Mouse (Mus musculus): ENCODE results near the gene Cdc42ep2. TPM values are rescaled to one million over a fixed set of nuclear protein-coding genes. Genes with fewer than 3 reads are reported as not detected.

Cdc42ep2 gene
- total and polyA plus RNA-seq, 3 experiments = 0.76 to 2.2 (median 1.8) TPM

GRCm38 (mm10) chr19:5938516-5938915 lies 13.9 kb upstream of the Cdc42ep2 start:
- ATAC-seq (ENCODE audit: extremely low read depth, insufficient number of reproducible peaks, low FRiP score, poor library complexity, severe bottlenecking) (no peak), DNase-seq (ENCODE audit: low spot score) (no peak)
- Histone ChIP-seq H3K4me3 (ENCODE audit: low read depth, low read length) (no peak overlapping the region), H3K9me3 (replicated peaks) (no peaks in the 10 kb centered on the region), H3K4me1 (ENCODE audit: insufficient read depth, low read depth, low read length) (peaks cover 24% of the 10 kb centered on the region), H3K36me3 (replicated peaks) (peaks cover 60% of the 10 kb centered on the region), H3K27me3 (ENCODE audit: insufficient read depth, low read length) (peaks cover 19% of the 10 kb centered on the region)
- TF ChIP-seq TAL1 (conservative IDR thresholded peaks at IDR 0.05; ENCODE audit: low read depth, low read length) = no peak
- no peak for TF ChIP-seq GATA2 (IDR thresholded peaks at IDR 0.05; ENCODE audit: borderline replicate concordance, low read depth, low read length)
- TF ChIP-seq CTCF (IDR thresholded peaks at IDR 0.05; ENCODE audit: low read depth, low read length) = no peak
- TF ChIP-seq GATA1 (IDR thresholded peaks at IDR 0.05; ENCODE audit: borderline replicate concordance, low read length) = no peak
- TF ChIP-seq POLR2AphosphoS5 (IDR thresholded peaks at IDR 0.05; ENCODE audit: insufficient replicate concordance, low read depth, low read length) = no peak

- peaks cover 55% of the 10 kb centered on the region for H3K36me3 ChIP-seq (replicated peaks)
Observed at GRCm38 (mm10) chr19:5937836-5938406, 13.3 kb upstream of the Cdc42ep2 start.

GRCm38 (mm10) chr19:5937095-5937835 lies 12.6 kb upstream of the Cdc42ep2 start:
- H3K27me3 ChIP-seq (ENCODE audit: insufficient read depth, low read length) = peaks cover 24% of the 10 kb centered on the region
- no peak for ATAC-seq (ENCODE audit: extremely low read depth, insufficient number of reproducible peaks, low FRiP score, poor library complexity, severe bottlenecking)
- peaks cover 24% of the 10 kb centered on the region for H3K4me1 ChIP-seq (ENCODE audit: insufficient read depth, low read depth, low read length)
- H3K4me3 ChIP-seq (ENCODE audit: low read depth, low read length) = no peak overlapping the region
- DNase-seq (ENCODE audit: low spot score) = no peak
- H3K9me3 ChIP-seq (replicated peaks) = no peaks in the 10 kb centered on the region
- H3K36me3 ChIP-seq (replicated peaks) = peaks cover 48% of the 10 kb centered on the region
- TF ChIP-seq POLR2AphosphoS5 (IDR thresholded peaks at IDR 0.05; ENCODE audit: insufficient replicate concordance, low read depth, low read length) (0 out of 2 replicates have a peak, but pooled peaks have one; percentile 18), GATA2 (IDR thresholded peaks at IDR 0.05; ENCODE audit: borderline replicate concordance, low read depth, low read length) (no peak)

More at GRCm38 (mm10) chr19:5937836-5938406, 13.3 kb upstream of the Cdc42ep2 start:
- H3K27me3 ChIP-seq (ENCODE audit: insufficient read depth, low read length) = peaks cover 21% of the 10 kb centered on the region
- no peak for DNase-seq (ENCODE audit: low spot score)
- peaks cover 24% of the 10 kb centered on the region for H3K4me1 ChIP-seq (ENCODE audit: insufficient read depth, low read depth, low read length)
- TF ChIP-seq TAL1 (conservative IDR thresholded peaks at IDR 0.05; ENCODE audit: low read depth, low read length) (no peak), CTCF (IDR thresholded peaks at IDR 0.05; ENCODE audit: low read depth, low read length) (no peak), GATA2 (IDR thresholded peaks at IDR 0.05; ENCODE audit: borderline replicate concordance, low read depth, low read length) (no peak), GATA1 (IDR thresholded peaks at IDR 0.05; ENCODE audit: borderline replicate concordance, low read length) (no peak), POLR2AphosphoS5 (IDR thresholded peaks at IDR 0.05; ENCODE audit: insufficient replicate concordance, low read depth, low read length) (no peak)
- ATAC-seq (ENCODE audit: extremely low read depth, insufficient number of reproducible peaks, low FRiP score, poor library complexity, severe bottlenecking) = no peak
- H3K9me3 ChIP-seq (replicated peaks) = no peaks in the 10 kb centered on the region
- no peak overlapping the region for H3K4me3 ChIP-seq (ENCODE audit: low read depth, low read length)

- H3K4me3 ChIP-seq (ENCODE audit: low read depth, low read length) = no peak overlapping the region
- peaks cover 33% of the 10 kb centered on the region for H3K36me3 ChIP-seq (replicated peaks)
- no peak for ATAC-seq (ENCODE audit: extremely low read depth, insufficient number of reproducible peaks, low FRiP score, poor library complexity, severe bottlenecking)
- TF ChIP-seq TAL1 (conservative IDR thresholded peaks at IDR 0.05; ENCODE audit: low read depth, low read length) = no peak
- H3K9me3 ChIP-seq (replicated peaks) = no peaks in the 10 kb centered on the region
- H3K27me3 ChIP-seq (ENCODE audit: insufficient read depth, low read length) = peaks cover 34% of the 10 kb centered on the region
- H3K4me1 ChIP-seq (ENCODE audit: insufficient read depth, low read depth, low read length) = peaks cover 24% of the 10 kb centered on the region
- no peak for DNase-seq (ENCODE audit: low spot score)
Observed at GRCm38 (mm10) chr19:5935691-5936090, 11.1 kb upstream of the Cdc42ep2 start.

- DNase-seq (ENCODE audit: low spot score) (no peak), ATAC-seq (ENCODE audit: extremely low read depth, insufficient number of reproducible peaks, low FRiP score, poor library complexity, severe bottlenecking) (no peak)
- Histone ChIP-seq H3K4me1 (ENCODE audit: insufficient read depth, low read depth, low read length) (peaks cover 26% of the 10 kb centered on the region), H3K4me3 (ENCODE audit: low read depth, low read length) (no peak overlapping the region), H3K9me3 (replicated peaks) (no peaks in the 10 kb centered on the region), H3K27me3 (ENCODE audit: insufficient read depth, low read length) (peaks cover 34% of the 10 kb centered on the region), H3K36me3 (replicated peaks) (peaks cover 28% of the 10 kb centered on the region)
- TF ChIP-seq GATA2 (IDR thresholded peaks at IDR 0.05; ENCODE audit: borderline replicate concordance, low read depth, low read length) = no peak
- TF ChIP-seq TAL1 (conservative IDR thresholded peaks at IDR 0.05; ENCODE audit: low read depth, low read length) = no peak
Observed at GRCm38 (mm10) chr19:5935266-5935665, 10.7 kb upstream of the Cdc42ep2 start.

GRCm38 (mm10) chr19:5929634-5930596 lies 5.3 kb upstream of the Cdc42ep2 start:
- H3K36me3 ChIP-seq (replicated peaks) = no peaks in the 10 kb centered on the region
- peaks cover 40% of the 10 kb centered on the region for H3K4me1 ChIP-seq (ENCODE audit: insufficient read depth, low read depth, low read length)
- H3K4me3 ChIP-seq (ENCODE audit: low read depth, low read length) = no peak overlapping the region
- no peaks in the 10 kb centered on the region for H3K9me3 ChIP-seq (replicated peaks)
- TF ChIP-seq TAL1 (conservative IDR thresholded peaks at IDR 0.05; ENCODE audit: low read depth, low read length) (no peak), GATA1 (IDR thresholded peaks at IDR 0.05; ENCODE audit: borderline replicate concordance, low read length) (no peak), GATA2 (IDR thresholded peaks at IDR 0.05; ENCODE audit: borderline replicate concordance, low read depth, low read length) (no peak), POLR2AphosphoS5 (IDR thresholded peaks at IDR 0.05; ENCODE audit: insufficient replicate concordance, low read depth, low read length) (no peak), CTCF (IDR thresholded peaks at IDR 0.05; ENCODE audit: low read depth, low read length) (no peak)
- peaks cover 56% of the 10 kb centered on the region for H3K27me3 ChIP-seq (ENCODE audit: insufficient read depth, low read length)
- no peak for DNase-seq (ENCODE audit: low spot score)
- ATAC-seq (ENCODE audit: extremely low read depth, insufficient number of reproducible peaks, low FRiP score, poor library complexity, severe bottlenecking) = no peak

All from G1E (cell line).